Mouse (Mus musculus): ENCODE results near the gene Gm3880.
"Not testable (repeated sequence)": the region's sequence is repeated elsewhere in the genome, so short reads cannot be mapped to it uniquely, and the experiment has no call there.

Gene Gm3880

DNA sequence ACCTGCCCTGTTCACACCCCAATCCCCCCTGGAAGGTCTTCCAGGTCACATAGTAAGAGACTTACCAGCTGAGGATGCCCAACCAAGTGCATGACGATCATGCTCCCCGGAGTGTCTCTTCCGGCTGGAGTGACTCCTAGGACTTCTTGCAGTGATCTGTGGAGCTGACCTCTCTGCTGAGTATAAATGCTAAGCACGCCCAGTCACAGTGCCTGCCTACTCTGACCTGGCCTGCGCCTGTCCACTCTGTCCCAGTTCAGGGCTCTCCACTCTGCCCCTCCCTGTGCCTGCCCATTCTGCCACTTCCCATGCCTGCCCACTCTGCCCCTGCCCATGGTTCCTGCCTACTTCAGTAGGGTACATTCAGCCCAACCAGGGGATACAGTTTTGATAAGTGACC, at the start of gene Gm3880:
Gene Gm3880, minus strand, starts transcription at position 101 of the 400 bp plus-strand sequence.
- DNase-seq (ENCODE audit: low spot score), result not testable (repeated sequence)

DNA sequence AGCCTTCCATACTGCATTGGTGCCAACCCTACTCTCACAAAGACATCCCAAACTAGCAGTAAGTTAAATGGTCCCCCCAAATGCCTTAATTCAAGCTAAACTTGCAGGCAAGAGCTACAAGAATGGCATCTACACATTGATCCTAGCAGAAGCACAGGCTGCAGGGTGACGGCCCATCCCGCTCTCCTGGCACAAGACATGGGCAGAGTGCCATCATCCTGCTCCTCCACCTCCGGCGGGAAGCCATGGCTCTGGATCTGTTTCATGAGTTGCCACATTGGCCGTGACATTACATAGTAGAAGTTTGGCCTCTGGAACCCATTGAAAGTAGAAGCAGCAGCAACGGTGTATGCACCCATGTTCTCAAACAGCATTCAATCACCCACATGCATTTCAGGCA, 37.5 kb upstream of the Gm3880 start:
- not testable (repeated sequence) for DNase-seq (ENCODE audit: low spot score)

GRCm38 (mm10) chrX:102707535-102707934, 20.8 kb upstream of the Gm3880 start, which contains the start of the genes Gm9112 and Dmrtc1b:
Gene Gm9112, minus strand, starts transcription at chrX:102707635.
Gene Dmrtc1b, plus strand, starts transcription at chrX:102707865.
- not testable (repeated sequence) for DNase-seq (ENCODE audit: low spot score)

DNA sequence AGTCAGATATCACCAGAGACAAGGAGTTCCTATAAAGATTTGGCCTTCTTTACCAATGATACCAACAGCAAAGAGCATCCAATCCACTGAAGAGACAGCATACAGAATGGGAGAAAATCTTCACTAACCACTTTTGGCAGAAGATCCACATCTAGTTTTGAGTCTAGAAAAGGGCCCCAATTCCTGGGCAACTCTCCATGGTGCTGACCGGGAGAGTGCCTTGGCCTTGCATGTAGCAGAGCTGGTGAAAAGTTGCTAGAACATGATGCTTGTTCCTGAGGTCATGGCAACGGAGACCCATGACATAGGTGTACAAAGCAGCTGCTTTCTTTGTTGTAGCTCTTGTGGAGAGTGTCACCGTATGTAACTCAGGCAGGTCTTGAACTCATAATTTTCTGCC, 13.9 kb upstream of the Gm3880 start:
- DNase-seq (ENCODE audit: low spot score), result peak; percentile 17

DNA sequence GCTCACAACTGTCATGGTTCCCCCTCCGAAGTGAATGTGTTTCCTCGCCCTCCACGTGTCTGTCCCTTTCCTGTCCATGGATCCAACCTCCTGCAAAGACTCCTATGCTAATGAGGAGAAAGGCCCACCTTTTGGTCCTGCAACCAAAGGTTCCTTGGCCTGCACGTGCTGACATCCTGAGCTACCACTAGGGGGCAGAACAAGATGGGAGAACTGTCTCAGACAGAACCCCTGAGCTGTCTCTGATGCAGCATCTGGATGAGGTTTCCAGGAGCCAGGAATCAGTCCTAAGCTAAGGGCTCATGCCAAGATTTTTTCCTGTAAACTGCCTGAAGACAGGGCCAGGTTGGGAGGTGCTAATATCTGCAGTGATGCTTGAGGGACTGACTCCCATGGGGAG, 2.5 kb upstream of the Gm3880 start:
- DNase-seq (ENCODE audit: low spot score), result peak; percentile 19

DNA sequence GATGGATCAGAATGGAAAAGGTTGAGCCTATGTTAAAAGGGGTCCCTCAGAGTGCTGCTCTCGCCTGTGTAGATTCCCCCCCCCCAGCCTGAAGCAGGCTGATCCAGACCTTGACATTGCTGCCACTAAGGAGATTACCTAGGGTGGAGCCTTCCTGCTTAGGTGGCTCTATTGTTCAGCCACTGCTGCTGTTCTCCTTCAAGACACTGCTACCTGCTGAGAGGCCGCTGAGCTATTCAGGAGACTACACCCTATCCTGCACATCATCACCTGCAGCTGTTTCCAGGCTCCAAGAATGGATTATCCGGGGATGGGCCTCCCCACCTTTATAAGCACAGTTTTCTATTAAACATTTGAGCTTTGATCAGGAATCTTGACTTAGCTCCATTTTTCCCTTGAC, 2.1 kb downstream of the Gm3880 start:
- not testable (repeated sequence) for DNase-seq (ENCODE audit: low spot score)

DNA sequence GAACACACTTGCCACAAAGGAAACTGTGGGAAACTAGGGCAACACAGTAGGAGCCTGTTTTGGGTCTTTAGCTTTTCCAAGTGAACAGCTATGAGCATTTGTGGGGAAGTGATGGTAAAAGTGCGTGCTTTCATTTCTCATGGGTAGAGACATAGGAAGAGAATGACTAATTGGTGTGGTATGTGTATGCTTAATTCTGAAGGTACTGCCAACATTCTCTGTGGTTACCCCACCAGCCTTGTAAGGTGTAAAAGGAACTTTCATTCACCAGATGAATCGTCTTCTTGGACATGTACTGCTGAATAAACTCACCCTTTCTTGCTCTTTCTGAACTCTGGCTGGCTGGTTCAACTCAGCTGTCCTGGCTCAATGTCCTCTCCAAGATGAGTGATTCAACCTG, 20.1 kb downstream of the Gm3880 start:
- no peak for DNase-seq (ENCODE audit: low spot score)

DNA sequence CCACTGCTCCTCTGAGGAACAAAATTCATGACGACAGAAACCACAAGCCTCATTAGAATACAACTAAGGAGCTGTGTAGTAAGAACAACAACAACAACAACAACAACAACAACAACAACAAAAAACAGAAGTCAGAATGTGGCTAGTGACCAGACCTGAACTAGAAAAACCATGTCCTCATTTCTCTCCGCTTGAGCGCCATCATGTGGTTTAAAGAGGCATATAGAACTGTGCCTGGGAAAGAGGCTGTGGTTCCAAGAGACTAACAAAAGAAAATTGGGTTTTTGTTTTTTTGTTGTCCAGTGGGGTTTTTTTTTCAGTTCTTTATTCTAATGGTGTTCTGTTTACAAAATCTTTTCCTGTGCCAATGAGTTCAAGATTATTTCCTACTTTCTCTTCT, 26.1 kb downstream of the Gm3880 start:
- no peak for DNase-seq (ENCODE audit: low spot score)

DNA sequence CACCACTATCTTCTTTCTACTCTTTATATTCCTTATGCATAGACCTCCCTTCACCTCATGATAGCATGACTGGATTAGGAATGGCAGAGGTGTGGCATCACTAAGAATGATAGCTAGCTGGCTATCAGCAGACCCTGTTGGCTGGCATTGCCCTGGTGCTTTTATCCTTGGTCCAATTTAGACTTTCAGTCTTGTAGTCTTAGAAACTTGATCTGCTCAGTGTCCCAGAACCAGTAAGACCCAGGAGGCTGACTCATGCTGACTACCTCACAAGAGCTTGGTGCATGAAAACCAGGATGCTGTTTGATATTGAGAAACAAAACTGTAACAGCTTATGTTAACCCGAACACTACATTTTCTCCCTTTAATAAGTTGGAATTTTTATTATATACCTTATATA, 41.1 kb downstream of the Gm3880 start:
- no peak for DNase-seq (ENCODE audit: low spot score)

DNA sequence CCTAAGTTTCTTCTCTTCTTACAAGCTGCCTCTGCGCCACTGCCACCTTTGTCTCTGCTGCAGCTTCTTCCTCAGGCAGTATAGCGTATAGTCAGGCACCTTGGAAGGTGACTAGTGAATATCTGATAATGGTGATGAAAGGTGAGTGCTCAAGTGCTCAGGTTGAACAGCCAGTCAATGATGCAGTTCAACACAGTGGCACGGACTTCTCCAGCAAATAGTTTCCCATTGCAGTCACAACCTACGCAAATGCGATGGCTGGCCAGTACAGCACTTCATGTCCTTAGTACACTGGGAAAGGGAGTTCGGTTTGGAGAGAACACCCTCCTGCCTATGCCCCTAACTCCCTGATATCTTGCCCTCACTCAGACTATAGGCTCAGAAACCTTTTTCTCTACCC, 41.6 kb downstream of the Gm3880 start:
- DNase-seq (ENCODE audit: low spot score), result no peak

DNA sequence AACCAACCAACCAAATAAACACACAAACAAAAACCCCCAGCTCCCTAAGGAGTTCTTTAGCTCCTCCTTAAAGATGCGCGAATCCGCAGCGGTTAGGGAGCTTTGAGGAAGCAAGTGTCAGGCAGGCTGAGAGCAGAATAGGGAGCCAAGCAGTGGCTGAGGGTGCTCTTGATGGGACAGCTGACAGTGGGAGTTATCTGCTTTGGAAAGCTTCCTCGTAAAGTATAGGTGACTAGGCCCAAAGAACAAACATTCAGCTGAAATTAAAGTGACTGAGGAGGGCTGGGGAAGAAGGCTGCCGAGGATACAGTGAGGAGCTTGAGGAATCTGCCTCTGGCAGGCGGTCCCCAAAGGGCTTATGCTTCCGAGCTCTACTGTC, 42.2 kb downstream of the Gm3880 start:
- no peak for DNase-seq (ENCODE audit: low spot score)

DNA sequence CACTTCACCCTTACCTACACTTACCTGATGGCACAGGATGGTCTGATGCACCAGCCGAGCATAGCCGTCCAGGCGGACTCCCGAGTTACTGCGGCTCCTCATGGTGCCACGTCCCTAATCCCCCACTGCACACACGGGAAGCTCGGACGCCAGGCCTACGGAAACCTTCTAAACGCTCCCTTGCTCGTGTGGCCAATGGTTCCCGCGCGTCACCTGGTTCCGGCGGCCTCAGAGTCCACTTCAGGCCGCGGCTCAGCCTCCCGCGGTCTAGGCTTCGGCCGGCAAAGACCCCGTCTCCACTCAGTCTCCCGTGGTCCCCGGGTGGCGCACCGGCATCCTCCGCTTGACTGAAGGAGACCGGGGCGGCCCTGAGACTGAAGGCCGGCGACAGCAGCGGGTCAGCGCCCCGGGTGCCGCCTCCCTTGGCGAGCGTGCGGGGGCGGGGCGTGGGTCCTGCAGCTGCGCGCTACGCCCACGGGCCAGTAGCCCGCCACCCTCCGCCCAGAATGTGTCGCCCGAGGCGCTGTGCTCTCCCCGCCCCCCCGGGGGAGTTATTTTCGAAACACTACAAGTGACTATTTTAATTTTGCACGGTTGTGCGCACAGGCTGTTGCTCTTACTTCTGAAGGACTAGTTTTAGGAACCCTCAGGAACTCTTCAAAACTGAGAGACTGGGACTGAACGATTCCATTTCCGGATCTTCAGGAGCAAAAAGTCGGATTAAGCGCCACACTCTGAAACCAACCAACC, 42.8 kb downstream of the Gm3880 start, which contains the start of gene Phka1:
Gene Phka1, minus strand, starts transcription at position 424 of the 750 bp plus-strand sequence.
- peak; percentile 61 for DNase-seq (ENCODE audit: low spot score)
